Mouse (Mus musculus) embryonic facial prominence, embryonic 13.5 days (tissue): ENCODE data around the gene Hbq1a. TPM values are rescaled to one million over a fixed set of nuclear protein-coding genes. Genes with fewer than 3 reads are reported as not detected.
"Not testable (repeated sequence)": the region's sequence is repeated elsewhere in the genome, so short reads cannot be mapped to it uniquely, and the experiment has no call there.

Experiments
- ATAC-seq: fragments of 200-750 bp; cut with Nextera tagmentation; 2 replicates; pipeline ENCODE4 v1.8.0; 2017; ENCODE audit warnings: low read depth; ENCODE audit not compliant: insufficient number of reproducible peaks, insufficient read depth, low FRiP score, low TSS enrichment
- H3K27ac ChIP-seq: fragments of 300-500 bp; sonication (generic); 2 replicates; pipeline ENCODE4 v1.5.1; 2015; ENCODE audit warnings: moderate library complexity, mild to moderate bottlenecking, inconsistent platforms
- H3K27me3 ChIP-seq: fragments of 300-500 bp; sonication (generic); 2 replicates; pipeline ENCODE4 v1.6.1; 2015; ENCODE audit warnings: mild to moderate bottlenecking, inconsistent platforms
- H3K36me3 ChIP-seq: fragments of 300-500 bp; sonication (generic); 2 replicates; pipeline ENCODE4 v1.6.1; 2015; ENCODE audit warnings: mild to moderate bottlenecking, inconsistent platforms
- H3K4me1 ChIP-seq: fragments of 300-500 bp; sonication (generic); 2 replicates; pipeline ENCODE4 v1.6.1; 2015; ENCODE audit warnings: inconsistent platforms
- H3K4me2 ChIP-seq: fragments of 300-500 bp; sonication (generic); 2 replicates; pipeline ENCODE4 v1.6.1; 2015; ENCODE audit warnings: moderate library complexity, mild to moderate bottlenecking, inconsistent platforms
- H3K4me3 ChIP-seq: fragments of 300-500 bp; sonication (generic); 2 replicates; pipeline ENCODE4 v1.5.1; 2015; ENCODE audit warnings: mild to moderate bottlenecking, inconsistent platforms
- H3K9ac ChIP-seq: fragments of 300-500 bp; sonication (generic); 2 replicates; pipeline ENCODE4 v1.6.1; 2015; ENCODE audit warnings: mild to moderate bottlenecking, inconsistent platforms
- H3K9me3 ChIP-seq: fragments of 300-500 bp; sonication (generic); 2 replicates; pipeline ENCODE4 v1.6.1; 2016; ENCODE audit warnings: inconsistent platforms
- WGBS: fragments of 180-500 bp; shearing (Covaris S2); methylation state at CpG from one replicate; pipeline ENCODE4 v1.1.7; 2015; ENCODE audit warnings: mixed read lengths; 5-methylcytosine and 5-hydroxymethylcytosine counted together
- polyA plus RNA-seq: library from polyadenylated mRNA; unstranded; fragments of >200 nt; fragmentation: Nextera tagmentation; extraction: Ambion mirVana; gene quantifications from 2 replicates; pipeline ENCODE4 v1.2.1, GENCODE M21; 2015

Hbq1a gene
- polyA plus RNA-seq, 1 experiment from 2014 or later, result 1.6 TPM

DNA sequence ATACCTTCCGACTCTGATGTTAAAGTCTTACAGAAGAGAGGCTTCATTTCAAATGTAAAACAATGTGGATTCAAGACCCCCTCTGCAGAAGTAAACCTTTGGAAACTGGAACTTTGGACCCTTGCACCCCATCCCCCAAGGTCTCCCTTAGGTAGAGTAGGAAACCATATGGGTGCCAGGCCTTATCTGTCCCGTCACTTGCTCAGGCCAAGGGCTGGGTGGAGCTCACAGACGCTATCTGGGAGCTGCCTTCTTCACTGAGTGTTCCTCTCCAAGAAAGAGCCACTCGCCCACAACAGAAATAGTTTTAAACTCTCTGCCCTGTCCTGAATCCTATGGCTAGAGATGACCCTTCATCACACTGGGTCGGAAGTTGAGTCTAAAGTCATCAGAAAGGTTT, 30.9 kb upstream of the Hbq1a start:
- no peak overlapping the region for H3K4me3 ChIP-seq
- H3K9ac ChIP-seq, result no peak overlapping the region
- no peaks in the 10 kb centered on the region for H3K27me3 ChIP-seq
- WGBS, result 83% methylated on average over 5 of the region's 5 CpGs
- H3K9me3 ChIP-seq, result no peaks in the 10 kb centered on the region
- no peaks in the 10 kb centered on the region for H3K36me3 ChIP-seq
- H3K4me2 ChIP-seq, result no peak overlapping the region
- peaks cover 13% of the 10 kb centered on the region for H3K4me1 ChIP-seq
- no peak for ATAC-seq
- no peak overlapping the region for H3K27ac ChIP-seq

GRCm38 (mm10) chr11:32271178-32271577, 28.7 kb upstream of the Hbq1a start:
- Histone ChIP-seq H3K27ac (no peak overlapping the region), H3K4me3 (no peak overlapping the region), H3K9ac (no peak overlapping the region), H3K4me1 (peaks cover 7% of the 10 kb centered on the region), H3K27me3 (peaks cover 4% of the 10 kb centered on the region), H3K9me3 (no peaks in the 10 kb centered on the region), H3K4me2 (no peak overlapping the region), H3K36me3 (no peaks in the 10 kb centered on the region)
- no peak for ATAC-seq
- whole genome bisulfite sequencing, result 52% methylated on average over 4 of the region's 4 CpGs

DNA sequence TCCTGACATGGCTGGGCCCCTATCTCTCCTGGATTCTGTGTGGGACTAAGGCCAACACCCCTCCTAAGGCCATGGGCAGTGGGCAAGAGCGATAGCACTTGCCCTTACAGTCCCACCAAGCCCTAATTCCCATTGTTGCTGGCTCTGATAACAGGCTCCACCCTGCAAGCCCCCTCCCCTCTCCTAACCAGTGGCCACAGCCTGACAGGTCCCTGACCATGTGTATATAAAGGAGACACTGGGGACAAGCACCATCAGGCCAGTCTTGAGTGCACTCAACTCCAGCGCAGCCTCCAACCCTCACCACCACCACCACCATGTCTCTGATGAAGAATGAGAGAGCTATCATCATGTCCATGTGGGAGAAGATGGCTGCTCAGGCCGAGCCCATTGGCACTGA, 23.5 kb upstream of the Hbq1a start, which contains the start of gene Hba-x:
TSS of gene Hba-x (plus strand) at position 54 of the 400 bp plus-strand sequence.
- Histone ChIP-seq H3K36me3 (no peaks in the 10 kb centered on the region), H3K4me2 (no peak within 1 kb of the TSS), H3K9ac (no peak within 1 kb of the TSS), H3K4me1 (no peaks in the 10 kb centered on the region), H3K27me3 (peaks cover 37% of the 10 kb centered on the region), H3K9me3 (no peaks in the 10 kb centered on the region), H3K4me3 (no peak within 1 kb of the TSS), H3K27ac (no peak within 1 kb of the TSS)
- WGBS, result 72% methylated on average over 3 of the region's 3 CpGs
- no peak for ATAC-seq

GRCm38 (mm10) chr11:32277736-32278457, 22.0 kb upstream of the Hbq1a start:
- H3K27me3 ChIP-seq, result peaks cover 37% of the 10 kb centered on the region
- H3K9me3 ChIP-seq, result no peaks in the 10 kb centered on the region
- H3K4me1 ChIP-seq, result no peaks in the 10 kb centered on the region
- H3K4me3 ChIP-seq, result no peak overlapping the region
- WGBS, result 67% methylated on average over 21 of the region's 21 CpGs
- no peak overlapping the region for H3K9ac ChIP-seq
- H3K36me3 ChIP-seq, result no peaks in the 10 kb centered on the region
- no peak overlapping the region for H3K4me2 ChIP-seq
- no peak for ATAC-seq
- no peak overlapping the region for H3K27ac ChIP-seq

DNA sequence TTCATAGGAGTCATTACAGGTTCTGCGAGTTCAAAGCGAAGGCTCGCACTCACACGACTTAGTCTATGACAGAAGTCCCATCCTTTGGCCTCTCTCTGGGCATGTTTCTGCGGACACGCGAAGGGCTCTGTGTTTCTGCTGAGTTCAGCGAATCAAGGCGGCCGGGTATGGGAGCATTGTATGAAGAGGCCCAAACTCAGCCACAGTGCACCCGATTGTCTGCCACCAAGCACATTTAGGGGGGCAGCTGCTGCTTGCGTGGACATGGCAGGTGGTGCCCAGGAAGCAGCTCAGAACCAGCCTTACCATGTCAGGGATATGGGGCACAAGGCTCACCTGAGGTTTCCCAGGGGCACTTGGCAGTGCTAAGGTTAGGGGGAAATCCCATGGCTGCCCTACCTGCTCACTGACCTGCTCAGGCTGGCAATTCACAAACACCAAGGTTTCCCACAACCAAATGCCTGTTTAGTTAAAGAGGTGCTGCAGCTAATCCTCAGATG, 21.4 kb upstream of the Hbq1a start:
- Histone ChIP-seq H3K4me2 (no peak overlapping the region), H3K9me3 (no peaks in the 10 kb centered on the region), H3K9ac (no peak overlapping the region), H3K27ac (no peak overlapping the region), H3K4me1 (no peaks in the 10 kb centered on the region), H3K36me3 (no peaks in the 10 kb centered on the region), H3K4me3 (no peak overlapping the region), H3K27me3 (peaks cover 37% of the 10 kb centered on the region)
- no peak for ATAC-seq
- WGBS, result 80% methylated on average over 12 of the region's 12 CpGs

- no peak overlapping the region for H3K4me3 ChIP-seq
- H3K9me3 ChIP-seq, result no peaks in the 10 kb centered on the region
- no peaks in the 10 kb centered on the region for H3K36me3 ChIP-seq
- H3K9ac ChIP-seq, result no peak overlapping the region
- no peak overlapping the region for H3K27ac ChIP-seq
- H3K4me2 ChIP-seq, result no peak overlapping the region
- H3K27me3 ChIP-seq, result peaks cover 37% of the 10 kb centered on the region
- no peaks in the 10 kb centered on the region for H3K4me1 ChIP-seq
- ATAC-seq, result no peak
- 55% methylated on average over 2 of the region's 2 CpGs for WGBS
Observed at GRCm38 (mm10) chr11:32280646-32281045, 19.2 kb upstream of the Hbq1a start.

GRCm38 (mm10) chr11:32281416-32282144, 18.3 kb upstream of the Hbq1a start:
- Histone ChIP-seq H3K4me1 (no peaks in the 10 kb centered on the region), H3K4me3 (no peak overlapping the region), H3K27me3 (peaks cover 29% of the 10 kb centered on the region), H3K27ac (no peak overlapping the region), H3K36me3 (no peaks in the 10 kb centered on the region), H3K4me2 (no peak overlapping the region), H3K9me3 (no peaks in the 10 kb centered on the region), H3K9ac (no peak overlapping the region)
- no peak for ATAC-seq
- WGBS, result 78% methylated on average over 1 of the region's 1 CpGs

DNA sequence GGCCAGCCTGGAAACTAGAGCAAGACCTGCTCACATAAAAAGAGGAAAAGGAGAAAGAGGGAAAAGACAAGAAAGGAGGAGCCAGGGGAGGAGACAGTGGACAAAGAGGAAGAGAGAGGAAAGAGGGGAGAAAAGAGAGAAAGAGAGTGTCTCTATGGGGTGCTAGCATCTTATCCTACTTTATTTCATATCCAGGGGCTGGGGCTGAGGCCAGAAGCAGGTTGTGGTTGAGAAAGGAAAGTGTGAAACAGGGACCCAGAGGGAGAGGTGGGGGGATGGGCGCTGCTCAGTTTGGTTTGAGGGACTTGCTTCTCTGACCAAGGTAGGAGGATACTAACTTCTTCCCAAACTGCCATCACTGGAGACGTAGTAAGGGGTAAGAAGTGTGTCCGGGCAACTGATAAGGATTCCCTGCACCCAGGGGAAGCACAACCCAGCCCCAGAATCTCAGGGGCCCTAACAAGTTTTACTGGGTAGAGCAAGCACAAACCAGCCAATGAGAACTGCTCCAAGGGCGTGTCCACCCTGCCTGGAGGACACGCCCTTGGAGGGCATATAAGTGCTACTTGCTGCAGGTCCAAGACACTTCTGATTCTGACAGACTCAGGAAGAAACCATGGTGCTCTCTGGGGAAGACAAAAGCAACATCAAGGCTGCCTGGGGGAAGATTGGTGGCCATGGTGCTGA, 16.6 kb upstream of the Hbq1a start, which contains the start of gene Hba-a1:
TSS of gene Hba-a1 (plus strand) at position 421 of the 687 bp plus-strand sequence.
- not testable (repeated sequence) for H3K36me3 ChIP-seq, H3K4me2 ChIP-seq, H3K9ac ChIP-seq, H3K9me3 ChIP-seq, H3K27ac ChIP-seq, H3K4me1 ChIP-seq, H3K4me3 ChIP-seq, ATAC-seq
- H3K27me3 ChIP-seq, result peaks cover 21% of the 10 kb centered on the region
- WGBS, result 67% methylated on average over 1 of the region's 5 CpGs

GRCm38 (mm10) chr11:32284582-32284981, 15.3 kb upstream of the Hbq1a start:
- H3K36me3 ChIP-seq, ATAC-seq, H3K9me3 ChIP-seq, H3K27ac ChIP-seq, H3K4me1 ChIP-seq, H3K9ac ChIP-seq, H3K4me3 ChIP-seq, H3K4me2 ChIP-seq: not testable (repeated sequence)
- 60% methylated on average over 2 of the region's 2 CpGs for WGBS
- H3K27me3 ChIP-seq, result peaks cover 14% of the 10 kb centered on the region

DNA sequence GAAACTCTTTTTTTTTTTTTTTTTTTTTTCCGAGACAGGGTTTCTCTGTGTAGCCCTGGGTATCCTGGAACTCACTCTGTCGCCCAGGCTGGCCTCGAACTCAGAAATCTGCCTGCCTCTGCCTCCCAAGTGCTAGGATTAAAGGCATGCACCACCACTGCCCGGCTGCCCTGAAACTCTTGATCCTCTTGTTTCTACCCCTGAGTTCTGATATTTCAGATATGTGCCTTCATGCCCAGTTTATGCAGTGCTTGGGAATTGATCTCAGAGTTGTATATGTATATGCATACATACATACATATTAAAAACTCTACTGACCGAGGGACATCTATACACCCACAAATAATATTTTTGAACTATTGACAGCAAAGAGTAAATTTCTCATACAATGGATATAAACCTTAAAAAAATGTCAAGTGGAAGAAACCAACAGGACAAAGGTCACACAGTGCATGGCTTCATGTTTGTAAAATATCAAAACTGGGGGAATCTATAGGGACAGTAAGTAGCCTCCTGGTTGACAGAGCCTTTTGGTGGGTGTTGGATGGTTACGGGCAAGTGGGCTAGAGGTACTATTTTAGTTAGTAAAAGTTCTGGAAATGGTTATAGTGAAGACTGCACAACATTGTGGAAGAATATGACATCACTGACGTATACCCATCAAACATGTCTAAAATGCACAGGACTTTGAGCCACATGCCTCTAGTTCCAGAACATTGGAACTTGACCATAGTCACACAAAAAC, 14.7 kb upstream of the Hbq1a start:
- no peak for ATAC-seq
- Histone ChIP-seq H3K27me3 (peaks cover 13% of the 10 kb centered on the region), H3K4me1 (no peaks in the 10 kb centered on the region), H3K4me2 (no peak overlapping the region), H3K4me3 (no peak overlapping the region), H3K27ac (no peak overlapping the region), H3K9me3 (no peaks in the 10 kb centered on the region), H3K36me3 (no peaks in the 10 kb centered on the region), H3K9ac (no peak overlapping the region)
- WGBS, result 87% methylated on average over 7 of the region's 7 CpGs

DNA sequence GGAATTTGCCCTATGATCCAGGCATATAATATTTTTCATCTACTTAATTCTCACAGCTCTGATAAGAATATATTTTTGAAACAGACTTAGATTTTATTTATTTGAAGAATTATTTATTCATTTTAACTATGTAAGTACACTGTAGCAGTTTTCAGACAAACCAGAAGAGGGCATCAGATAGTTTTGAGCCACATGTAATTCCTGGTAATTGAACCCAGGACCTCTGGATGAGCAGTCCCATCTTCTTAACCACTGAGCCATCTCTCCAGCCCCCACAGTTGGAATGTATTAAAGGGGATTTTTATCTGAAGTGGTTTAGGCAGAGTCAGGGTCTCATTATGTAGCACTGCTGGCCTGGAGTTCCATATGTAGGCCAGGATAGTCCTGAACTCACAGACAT, 14.0 kb upstream of the Hbq1a start:
- not testable (repeated sequence) for ATAC-seq, H3K4me1 ChIP-seq, H3K27ac ChIP-seq, H3K36me3 ChIP-seq, H3K4me2 ChIP-seq, H3K9me3 ChIP-seq, H3K4me3 ChIP-seq, H3K9ac ChIP-seq
- peaks cover 13% of the 10 kb centered on the region for H3K27me3 ChIP-seq
